Mouse (Mus musculus) lung, postnatal 0 days (tissue): ENCODE results near the gene Ino80d. TPM values are rescaled to one million over a fixed set of nuclear protein-coding genes. Genes with fewer than 3 reads are reported as not detected.

Experiments used
- ATAC-seq: fragments of 200-750 bp; cut with Nextera tagmentation; 2 replicates; pipeline ENCODE4 v1.8.0; 2017; ENCODE audit warnings: moderate library complexity
- DNase-seq: peaks from one replicate; pipeline ENCODE4 v3.0.0-alpha.2; 2016; ENCODE audit warnings: low spot score
- H3K27ac ChIP-seq: fragments of 300-500 bp; sonication (generic); 2 replicates; pipeline ENCODE4 v1.5.1; 2014; ENCODE audit warnings: antibody characterized with exemption, mild to moderate bottlenecking, low read length, mixed read lengths
- H3K27me3 ChIP-seq: fragments of 300-500 bp; sonication (generic); replicated peaks from 2 replicates; pipeline ENCODE4 v1.6.1; 2014; ENCODE audit warnings: low read length, mixed read lengths; ENCODE audit not compliant: insufficient read depth
- H3K36me3 ChIP-seq: fragments of 300-500 bp; sonication (generic); 2 replicates; pipeline ENCODE4 v1.6.1; 2014; ENCODE audit warnings: low read length, mixed read lengths; ENCODE audit not compliant: insufficient read depth
- H3K4me1 ChIP-seq: fragments of 300-500 bp; sonication (generic); 2 replicates; pipeline ENCODE4 v1.6.1; 2014; ENCODE audit warnings: antibody characterized with exemption, low read depth, low read length, mixed read lengths; ENCODE audit not compliant: insufficient read depth
- H3K4me2 ChIP-seq: fragments of 300-500 bp; sonication (generic); replicated peaks from 2 replicates; pipeline ENCODE4 v1.6.1; 2014; ENCODE audit warnings: low read depth, mild to moderate bottlenecking, low read length, moderate library complexity, mixed read lengths
- H3K4me3 ChIP-seq: fragments of 300-500 bp; sonication (generic); 2 replicates; pipeline ENCODE4 v1.5.1; 2014; ENCODE audit warnings: low read depth, low read length
- H3K9ac ChIP-seq: fragments of 300-500 bp; sonication (generic); replicated peaks from 2 replicates; pipeline ENCODE4 v1.6.1; 2014; ENCODE audit warnings: low read depth, mild to moderate bottlenecking
- H3K9me3 ChIP-seq: fragments of 300-500 bp; sonication (generic); 2 replicates; pipeline ENCODE4 v1.6.1; 2016; ENCODE audit warnings: low read length, mixed read lengths
- CTCF ChIP-seq: IDR thresholded peaks from 2 replicates; pipeline ENCODE4 v1.5.1; 2016; ENCODE audit warnings: antibody characterized with exemption, mild to moderate bottlenecking
- EP300 ChIP-seq: IDR thresholded peaks from 2 replicates; pipeline ENCODE4 v1.6.1; 2016; ENCODE audit warnings: antibody characterized with exemption, mild to moderate bottlenecking, control low read depth
- WGBS: fragments of 180-500 bp; shearing (Covaris S2); extraction: QIAGEN DNeasy Blood & Tissue Kit; methylation state at CpG from one replicate; pipeline ENCODE4 v1.1.7; 2014; 5-methylcytosine and 5-hydroxymethylcytosine counted together
- microRNA-seq: library from miRNA; unstranded; fragments of <30 nt; microRNA quantifications from one replicate; pipeline ENCODE4, GENCODE M21; 2016
- polyA plus RNA-seq: library from polyadenylated mRNA; unstranded; fragments of >200 nt; fragmentation: Nextera tagmentation; extraction: Ambion mirVana; gene quantifications from 2 replicates; pipeline ENCODE4 v1.2.1, GENCODE M21; 2015

Gene Ino80d
- polyA plus RNA-seq, 1 experiment from 2014 or later = 7.5 TPM

DNA sequence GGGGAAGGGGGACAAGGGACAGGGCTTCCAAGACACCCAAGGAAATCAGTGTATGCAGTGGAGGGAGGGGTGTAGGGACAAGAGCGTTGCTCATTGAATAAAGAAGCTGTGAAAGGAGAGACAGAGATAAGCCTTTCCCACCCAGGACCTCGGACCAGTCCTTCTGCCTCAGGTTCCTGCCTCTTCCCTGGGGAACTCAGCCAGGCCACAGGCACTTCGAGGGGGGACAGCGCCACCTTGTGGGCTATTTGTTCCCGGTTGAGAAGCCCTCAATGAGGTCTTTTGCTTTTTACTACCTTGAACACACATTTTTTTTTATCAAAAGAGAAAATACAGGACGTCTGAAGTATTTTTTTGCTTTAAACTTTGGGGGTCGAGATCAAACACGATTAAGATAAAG, 185.0 kb downstream of the Ino80d start:
- H3K9ac ChIP-seq = no peak overlapping the region
- ATAC-seq (peak; percentile 70), DNase-seq (peak; percentile 83)
- WGBS = 4% methylated on average over 8 of the region's 8 CpGs
- no peaks in the 10 kb centered on the region for H3K36me3 ChIP-seq
- H3K4me2 ChIP-seq = no peak overlapping the region
- TF ChIP-seq EP300 = no peak
- peak; percentile 88 for TF ChIP-seq CTCF
- H3K4me1 ChIP-seq = no peaks in the 10 kb centered on the region
- H3K27ac ChIP-seq = no peak overlapping the region
- H3K4me3 ChIP-seq = no peak overlapping the region
- no peaks in the 10 kb centered on the region for H3K27me3 ChIP-seq
- no peaks in the 10 kb centered on the region for H3K9me3 ChIP-seq

DNA sequence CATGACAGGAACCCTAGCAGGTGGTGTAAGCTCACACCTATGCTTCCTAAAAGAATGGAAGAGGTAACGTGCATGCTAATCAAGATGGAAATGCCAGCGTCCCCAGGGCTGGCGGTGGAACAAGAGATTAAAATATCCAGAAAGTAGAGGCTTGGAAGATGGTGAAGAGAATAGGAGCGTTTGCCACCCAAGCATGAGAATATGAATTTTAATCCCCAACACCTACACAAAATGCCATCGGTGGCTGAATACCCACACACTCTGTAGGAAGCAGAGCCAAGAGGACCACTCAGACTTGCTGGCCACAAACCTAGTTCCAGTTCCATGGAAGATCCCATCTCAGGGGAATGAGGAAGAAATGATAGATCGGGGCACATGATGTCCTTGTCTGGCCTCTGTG, 195.2 kb downstream of the Ino80d start:
- ATAC-seq = no peak
- Histone ChIP-seq H3K4me1 (no peaks in the 10 kb centered on the region), H3K27ac (no peak overlapping the region), H3K4me2 (no peak overlapping the region), H3K36me3 (no peaks in the 10 kb centered on the region), H3K9ac (no peak overlapping the region), H3K9me3 (no peaks in the 10 kb centered on the region), H3K4me3 (no peak overlapping the region), H3K27me3 (no peaks in the 10 kb centered on the region)
- 94% methylated on average over 6 of the region's 6 CpGs for WGBS
- TF ChIP-seq EP300 (no peak), CTCF (no peak)
- no peak for DNase-seq

DNA sequence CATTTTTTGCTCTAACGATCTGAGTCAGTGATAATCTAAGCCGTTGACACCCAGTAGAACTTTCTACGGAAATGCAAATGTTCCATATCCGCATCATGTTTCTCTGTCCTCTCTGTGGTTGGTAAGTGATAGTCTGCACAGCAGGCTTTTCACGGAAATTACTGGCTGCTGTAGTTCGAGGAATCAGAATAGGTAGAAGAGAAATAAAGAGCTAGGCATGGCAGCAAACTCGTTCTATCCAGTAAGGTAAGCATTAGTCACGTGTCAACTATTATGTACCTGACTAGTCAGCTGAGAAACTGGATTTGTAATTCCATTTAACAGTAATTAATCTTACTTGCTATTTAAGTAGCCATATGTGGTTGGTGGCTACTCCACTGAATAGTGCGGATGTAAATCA, 197.9 kb downstream of the Ino80d start:
- H3K4me1 ChIP-seq = no peaks in the 10 kb centered on the region
- no peak overlapping the region for H3K4me2 ChIP-seq
- no peaks in the 10 kb centered on the region for H3K36me3 ChIP-seq
- no peak overlapping the region for H3K4me3 ChIP-seq
- TF ChIP-seq CTCF (no peak), EP300 (no peak)
- H3K27me3 ChIP-seq = no peaks in the 10 kb centered on the region
- H3K9ac ChIP-seq = no peak overlapping the region
- DNase-seq = no peak
- no peaks in the 10 kb centered on the region for H3K9me3 ChIP-seq
- H3K27ac ChIP-seq = no peak overlapping the region
- no peak for ATAC-seq
- 86% methylated on average over 9 of the region's 9 CpGs for WGBS

DNA sequence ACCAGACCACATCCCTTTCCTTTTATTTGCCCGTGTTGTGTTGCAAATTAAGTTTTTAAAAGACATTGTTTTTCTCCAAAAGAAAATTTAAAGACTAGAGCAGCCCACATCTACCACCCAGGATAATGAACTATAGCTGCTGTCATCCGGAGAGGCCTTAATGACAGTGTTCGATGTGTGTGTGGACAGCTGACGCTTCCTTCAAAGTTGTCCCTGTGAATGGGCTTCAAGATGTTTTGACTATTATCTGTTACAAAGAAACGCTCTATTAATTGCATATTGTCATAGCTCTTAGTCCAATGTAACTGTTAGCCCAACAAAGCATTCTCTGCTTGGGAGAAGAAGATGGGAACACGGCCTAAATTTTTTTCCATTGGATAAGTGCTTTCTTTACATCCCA, 200.0 kb downstream of the Ino80d start:
- H3K27ac ChIP-seq = no peak overlapping the region
- H3K4me2 ChIP-seq = no peak overlapping the region
- 72% methylated on average over 6 of the region's 6 CpGs for WGBS
- H3K36me3 ChIP-seq = no peaks in the 10 kb centered on the region
- DNase-seq (no peak), ATAC-seq (no peak)
- H3K9ac ChIP-seq = no peak overlapping the region
- no peak for TF ChIP-seq CTCF
- no peak for TF ChIP-seq EP300
- H3K9me3 ChIP-seq = no peaks in the 10 kb centered on the region
- H3K27me3 ChIP-seq = no peaks in the 10 kb centered on the region
- no peaks in the 10 kb centered on the region for H3K4me1 ChIP-seq
- H3K4me3 ChIP-seq = no peak overlapping the region

DNA sequence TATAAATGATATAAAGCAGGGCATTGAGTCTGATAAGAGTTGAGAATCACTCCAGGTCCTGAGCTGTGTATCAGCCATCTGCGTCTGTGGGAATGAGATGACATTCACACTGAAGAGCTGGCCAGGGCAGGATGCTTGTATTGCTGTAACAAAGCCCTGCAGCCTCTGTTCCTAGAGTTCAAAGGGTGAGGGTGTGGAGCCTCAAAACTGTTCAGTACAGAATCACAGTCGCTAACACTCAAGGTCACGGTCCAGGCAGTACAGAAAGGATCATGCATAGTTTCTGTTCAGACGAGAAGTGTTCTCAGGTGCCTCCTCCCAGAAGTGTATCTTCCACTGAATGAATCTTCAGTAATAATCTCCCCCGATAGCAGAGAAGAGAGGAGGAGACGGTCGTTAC, 203.0 kb downstream of the Ino80d start:
- Histone ChIP-seq H3K4me1 (no peaks in the 10 kb centered on the region), H3K27me3 (no peaks in the 10 kb centered on the region), H3K27ac (no peak overlapping the region), H3K9ac (no peak overlapping the region), H3K4me3 (no peak overlapping the region), H3K9me3 (no peaks in the 10 kb centered on the region), H3K4me2 (no peak overlapping the region), H3K36me3 (no peaks in the 10 kb centered on the region)
- ATAC-seq (no peak), DNase-seq (no peak)
- TF ChIP-seq EP300 (no peak), CTCF (no peak)
- WGBS = 72% methylated on average over 7 of the region's 7 CpGs

DNA sequence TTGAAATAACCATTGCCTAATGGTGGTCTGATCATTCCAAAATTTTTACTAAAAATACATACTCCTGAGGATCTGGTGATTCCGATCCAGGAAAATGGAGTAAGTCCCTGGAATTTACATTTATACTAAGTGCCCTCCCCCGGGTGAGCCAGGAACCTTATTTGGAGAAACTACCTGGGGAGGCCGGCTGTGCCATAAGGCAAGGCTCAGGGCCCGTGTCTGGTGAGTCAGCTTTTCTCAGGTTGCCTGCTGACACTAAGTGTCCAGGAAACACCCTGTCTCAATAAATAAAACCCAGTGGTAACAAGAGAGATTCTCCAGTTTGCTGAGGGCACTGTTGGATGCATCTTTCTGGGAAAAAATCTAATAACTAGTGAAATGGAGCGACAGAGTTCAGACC, 205.3 kb downstream of the Ino80d start:
- H3K4me3 ChIP-seq = no peak overlapping the region
- H3K36me3 ChIP-seq = no peaks in the 10 kb centered on the region
- no peaks in the 10 kb centered on the region for H3K9me3 ChIP-seq
- H3K27ac ChIP-seq = no peak overlapping the region
- no peak for DNase-seq
- ATAC-seq = no peak
- no peaks in the 10 kb centered on the region for H3K4me1 ChIP-seq
- TF ChIP-seq EP300 (no peak), CTCF (no peak)
- 76% methylated on average over 5 of the region's 5 CpGs for WGBS
- no peaks in the 10 kb centered on the region for H3K27me3 ChIP-seq
- H3K9ac ChIP-seq = no peak overlapping the region
- H3K4me2 ChIP-seq = no peak overlapping the region

DNA sequence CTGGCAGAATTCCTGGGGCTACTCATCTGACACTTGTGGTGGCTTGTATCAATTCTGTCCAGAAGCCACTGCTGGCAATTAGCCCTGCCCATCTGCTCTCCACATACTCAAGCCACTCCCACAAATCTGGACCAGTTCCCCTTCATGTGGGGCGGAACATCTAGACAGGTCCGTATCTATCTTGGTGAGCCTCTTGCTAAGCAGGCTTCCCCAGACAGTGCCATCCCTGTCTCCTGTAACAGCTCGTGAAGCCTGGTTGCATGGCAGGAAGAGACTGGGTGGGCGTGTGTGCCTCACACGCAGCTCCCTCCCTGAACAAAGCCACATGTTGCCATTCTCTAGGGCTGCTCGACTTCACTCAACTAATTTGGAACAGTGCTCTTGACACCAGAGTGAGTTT, 206.0 kb downstream of the Ino80d start:
- ATAC-seq (no peak), DNase-seq (no peak)
- Histone ChIP-seq H3K27ac (no peak overlapping the region), H3K27me3 (no peaks in the 10 kb centered on the region), H3K9ac (no peak overlapping the region), H3K4me2 (no peak overlapping the region), H3K4me3 (no peak overlapping the region), H3K36me3 (no peaks in the 10 kb centered on the region), H3K4me1 (no peaks in the 10 kb centered on the region), H3K9me3 (no peaks in the 10 kb centered on the region)
- WGBS = 61% methylated on average over 6 of the region's 6 CpGs
- no peak for TF ChIP-seq EP300
- no peak for TF ChIP-seq CTCF

Small RNA genes lying within 50 kb of the gene (microRNA-seq; reads per million reads assigned to microRNA genes)
- gene Gm24557 (not detected), gene Gm44468 (not detected)

Other genes with a start within 250 kb of the Ino80d start
- 274 and 315 TPM in 2 replicates for gene Eef1b2, start 62.2 kb upstream of the Ino80d start, polyA plus RNA-seq
- gene Ndufs1, start 62.2 kb upstream of the Ino80d start, polyA plus RNA-seq = 63.0 and 64.3 TPM in 2 replicates
- 0.10 TPM in 1 of 2 replicates, not detected in the other for gene Gpr1, start 99.9 kb upstream of the Ino80d start, polyA plus RNA-seq
- 2.6 and 3.1 TPM in 2 replicates for gene Zdbf2, start 158.6 kb upstream of the Ino80d start, polyA plus RNA-seq